Comparison of ENCODE assay signal across 9 mouse cellular contexts in the genomic region with DNA sequence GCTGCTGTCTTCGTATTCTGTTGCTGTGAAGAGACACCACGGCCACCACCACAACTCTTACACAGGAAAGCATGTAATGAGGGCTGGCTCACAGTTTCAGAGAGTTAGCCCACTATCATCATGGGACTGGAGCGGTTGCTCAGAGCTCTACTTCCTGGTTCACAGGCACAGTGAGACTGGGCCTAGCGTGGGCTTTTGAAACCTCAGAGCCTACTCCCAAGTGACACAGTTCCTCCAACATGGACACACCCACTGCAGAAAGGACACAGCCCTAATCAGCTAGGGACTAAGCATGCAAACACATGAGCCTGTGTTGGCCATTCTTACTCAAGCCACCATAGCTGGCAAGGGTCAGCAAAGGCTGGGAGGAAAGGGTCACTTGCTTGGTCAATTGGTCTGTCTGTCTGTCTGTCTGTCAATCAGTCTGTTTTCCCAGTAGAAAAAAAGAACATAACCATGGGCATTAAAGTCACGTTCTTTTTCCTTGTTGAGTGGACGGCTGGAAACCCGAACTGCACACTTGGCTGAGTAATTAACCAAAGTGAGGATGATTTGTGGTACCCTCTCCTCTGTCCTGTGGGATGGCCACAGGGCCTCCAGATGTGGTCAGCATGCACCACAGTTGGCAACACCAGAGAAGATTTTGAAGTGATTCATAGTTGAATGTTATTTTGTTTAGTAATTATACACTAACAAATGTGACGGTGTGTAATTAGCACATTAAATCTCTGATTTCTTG. TPM values are rescaled to one million over a fixed set of nuclear protein-coding genes. Genes with fewer than 3 reads are reported as not detected.
DNase-seq lines count a peak whose midpoint lies in the region; ATAC-seq and TF ChIP-seq lines count a peak whose summit lies in the region.
"Had no signal": no experiment of that assay in that cellular context is flagged by ENCODE, and none has a peak within 500 bp of the region (broad histone marks: within the 10 kb centered on the region; RNA-seq: fewer than 3 reads in every experiment).

No protein-coding gene starts in this region.

- no peaks in the 10 kb centered on the region for H3K36me3 ChIP-seq in heart, embryonic 10.5 days
- no peaks in the 10 kb centered on the region for H3K36me3 ChIP-seq in forebrain, postnatal 0 days (ENCODE audit: insufficient read depth)
- no peaks in the 10 kb centered on the region for H3K36me3 ChIP-seq in forebrain, embryonic 13.5 days (ENCODE audit: poor library complexity, severe bottlenecking)
- H3K36me3 ChIP-seq: embryonic facial prominence, embryonic 12.5 days had no signal

- no peak overlapping the region for H3K9ac ChIP-seq in forebrain, postnatal 0 days
- H3K9ac ChIP-seq in forebrain, embryonic 13.5 days: no peak overlapping the region
- H3K9ac ChIP-seq: embryonic facial prominence, embryonic 12.5 days had no signal

- no peak overlapping the region for H3K4me3 ChIP-seq in gastrocnemius, adult 2 months
- no peak overlapping the region for H3K4me3 ChIP-seq in heart, embryonic 10.5 days
- H3K4me3 ChIP-seq in forebrain, postnatal 0 days (ENCODE audit: low read depth, low read length): no peak overlapping the region
- H3K4me3 ChIP-seq in forebrain, embryonic 13.5 days: no peak overlapping the region
- H3K4me3 ChIP-seq: embryonic facial prominence, embryonic 12.5 days had no signal

- no peak for TF ChIP-seq CTCF in gastrocnemius, adult 2 months (IDR thresholded peaks at IDR 0.05)
- no peak for TF ChIP-seq CTCF in forebrain, postnatal 0 days (IDR thresholded peaks at IDR 0.05; ENCODE audit: low read depth)

- no peak overlapping the region for H3K4me2 ChIP-seq in forebrain, postnatal 0 days (ENCODE audit: low read depth)
- H3K4me2 ChIP-seq in forebrain, embryonic 13.5 days: no peak overlapping the region
- H3K4me2 ChIP-seq: embryonic facial prominence, embryonic 12.5 days had no signal

- peak; percentile 42 for DNase-seq in gastrocnemius, adult 2 months
- DNase-seq in gastrocnemius, postnatal 36 days: no peak
- peak; percentile 62 to 65 for DNase-seq in B cell, adult 2 months
- no peak for DNase-seq in heart, embryonic 10.5 days (ENCODE audit: low spot score)
- DNase-seq in lung, postnatal 36 days: peak; percentile 81
- no peak for DNase-seq in forebrain, postnatal 0 days

- peak overlapping the region; percentile 9 for H3K27ac ChIP-seq in gastrocnemius, adult 2 months
- H3K27ac ChIP-seq in heart, embryonic 10.5 days: peak overlapping the region; percentile 74
- H3K27ac ChIP-seq in forebrain, postnatal 0 days (ENCODE audit: low read depth, low read length): no peak overlapping the region
- no peak overlapping the region for H3K27ac ChIP-seq in forebrain, embryonic 13.5 days
- H3K27ac ChIP-seq: embryonic facial prominence, embryonic 12.5 days had no signal

- ATAC-seq in forebrain, postnatal 0 days: no peak
- ATAC-seq in frontal cortex, adult (ENCODE audit: low TSS enrichment): no peak
- ATAC-seq in forebrain, embryonic 13.5 days: no peak

- 86% methylated on average over 8 of the region's 8 CpGs for WGBS in heart, embryonic 10.5 days
- 88% methylated on average over 8 of the region's 8 CpGs for WGBS in forebrain, postnatal 0 days
- 87% methylated on average over 8 of the region's 8 CpGs for WGBS in forebrain, embryonic 13.5 days

- intact Hi-C loops in gastrocnemius, adult 2 months (cut with DNase I): no loop called here
- intact Hi-C loops in gastrocnemius, postnatal 36 days (cut with DNase I): no loop called here

- H3K4me1 ChIP-seq in heart, embryonic 10.5 days: peaks cover 91% of the 10 kb centered on the region
- 0 out of 2 replicates have a peak, but pooled peaks cover 3% of the 10 kb centered on the region for H3K4me1 ChIP-seq in forebrain, postnatal 0 days (ENCODE audit: insufficient read depth)
- H3K4me1 ChIP-seq in forebrain, embryonic 13.5 days: peaks cover 26% of the 10 kb centered on the region

- no peaks in the 10 kb centered on the region for H3K27me3 ChIP-seq in heart, embryonic 10.5 days (ENCODE audit: insufficient read depth, poor library complexity, severe bottlenecking)
- no peaks in the 10 kb centered on the region for H3K27me3 ChIP-seq in forebrain, postnatal 0 days (ENCODE audit: insufficient read depth, low read length)
- H3K27me3 ChIP-seq in forebrain, embryonic 13.5 days: no peaks in the 10 kb centered on the region
- H3K27me3 ChIP-seq: embryonic facial prominence, embryonic 12.5 days had no signal

- no peaks in the 10 kb centered on the region for H3K9me3 ChIP-seq in heart, embryonic 10.5 days
- no peaks in the 10 kb centered on the region for H3K9me3 ChIP-seq in forebrain, postnatal 0 days (ENCODE audit: low read length)
- H3K9me3 ChIP-seq in forebrain, embryonic 13.5 days (replicated peaks): no peaks in the 10 kb centered on the region
- H3K9me3 ChIP-seq: embryonic facial prominence, embryonic 12.5 days had no signal

RNA-seq across cellular contexts. Expression of gene Ppp2r5c, which starts 56.7 kb away (rescaled TPM):
- total RNA-seq in gastrocnemius, adult 2 months (2021): 10 to 100 TPM; 57.9 to 80.9 TPM
- 10 to 100 TPM; 61.1 to 68.9 TPM for total RNA-seq in gastrocnemius, postnatal 36 days (2021)
- 136 and 146 TPM in 2 replicates for polyA plus RNA-seq in heart, embryonic 10.5 days (2016; fragmentation: Nextera tagmentation; extraction: Ambion mirVana)
- 171 and 191 TPM in 2 replicates for total RNA-seq in forebrain, postnatal 0 days (2014; rRNA removed)
- 147 and 169 TPM in 2 replicates for polyA plus RNA-seq in forebrain, postnatal 0 days (2015; fragmentation: Nextera tagmentation; extraction: Ambion mirVana)
- polyA plus RNA-seq in forebrain, embryonic 13.5 days (2015; fragmentation: Nextera tagmentation; extraction: Ambion mirVana): 138 and 147 TPM in 2 replicates

Comparison
In these comparisons a context has a peak if more than half of its experiments do, and no peak if none do; other contexts are left out.
1. DNase-seq: peak in gastrocnemius, adult 2 months (single experiment), B cell, adult 2 months (2 of 2) and lung, postnatal 36 days (single experiment); none in gastrocnemius, postnatal 36 days (0 of 2), heart, embryonic 10.5 days (single experiment) and forebrain, postnatal 0 days (single experiment).
2. H3K27ac ChIP-seq: peak in gastrocnemius, adult 2 months (single experiment) and heart, embryonic 10.5 days (single experiment); none in forebrain, postnatal 0 days (single experiment) and forebrain, embryonic 13.5 days (single experiment).